Mouse (Mus musculus) brain, embryonic 14.5 days (tissue): ENCODE data around the gene Cd320. TPM values are rescaled to one million over a fixed set of nuclear protein-coding genes. Genes with fewer than 3 reads are reported as not detected.
"Not testable (repeated sequence)": the region's sequence is repeated elsewhere in the genome, so short reads cannot be mapped to it uniquely, and the experiment has no call there.

Experiments
- DNase-seq: peaks from one replicate; pipeline ENCODE4 v3.0.0-alpha.2; 2011; ENCODE audit warnings: low read depth
- CTCF ChIP-seq: fragments of 200-500 bp; IDR thresholded peaks from 2 replicates; pipeline ENCODE4 v1.5.1; 2012; ENCODE audit warnings: inconsistent platforms, mild to moderate bottlenecking, moderate library complexity, borderline replicate concordance; ENCODE audit not compliant: insufficient read depth, insufficient read length; ENCODE audit errors: extremely low read depth
- POLR2A ChIP-seq: fragments of 200-500 bp; IDR thresholded peaks from 2 replicates; pipeline ENCODE4 v1.6.1; 2012; ENCODE audit warnings: mild to moderate bottlenecking, inconsistent platforms, borderline replicate concordance; ENCODE audit not compliant: poor library complexity, insufficient read depth, insufficient read length, severe bottlenecking; ENCODE audit errors: extremely low read depth
- polyA plus RNA-seq: library from polyadenylated mRNA; depleted of rRNA; stranded (reverse); fragments of >200 nt; gene quantifications from 2 replicates; pipeline ENCODE4 v1.2.3, GENCODE M21; 2012

Gene Cd320
- polyA plus RNA-seq, 1 experiment = 41.6 TPM

- peak; percentile 50 for DNase-seq
- no peak for TF ChIP-seq CTCF
- no peak for TF ChIP-seq POLR2A
Observed at GRCm38 (mm10) chr17:33828892-33829291, 14.0 kb upstream of the Cd320 start.

DNA sequence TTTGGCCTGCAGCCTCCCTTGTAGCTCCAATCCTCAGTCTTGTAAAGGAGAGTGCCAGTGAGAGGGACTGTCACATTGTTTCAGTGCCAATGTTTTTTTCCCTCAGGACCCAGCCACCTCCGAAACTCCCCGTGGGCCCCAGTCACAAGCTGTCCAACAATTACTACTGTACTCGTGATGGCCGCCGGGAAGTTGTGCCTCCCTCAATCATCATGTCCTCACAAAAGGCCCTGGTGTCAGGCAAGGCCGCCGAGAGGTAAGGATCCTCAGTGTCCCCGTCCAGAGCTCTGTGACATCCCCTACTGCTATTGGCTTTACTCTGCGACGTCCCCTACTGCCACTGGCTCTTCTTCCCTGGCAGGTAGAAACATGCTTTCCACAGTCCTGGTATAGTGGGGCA, 13.3 kb upstream of the Cd320 start:
- TF ChIP-seq CTCF (no peak), POLR2A (no peak)
- DNase-seq = no peak

GRCm38 (mm10) chr17:33844196-33844595, 1.3 kb downstream of the Cd320 start:
- no peak for TF ChIP-seq POLR2A
- no peak for TF ChIP-seq CTCF
- DNase-seq = no peak

DNA sequence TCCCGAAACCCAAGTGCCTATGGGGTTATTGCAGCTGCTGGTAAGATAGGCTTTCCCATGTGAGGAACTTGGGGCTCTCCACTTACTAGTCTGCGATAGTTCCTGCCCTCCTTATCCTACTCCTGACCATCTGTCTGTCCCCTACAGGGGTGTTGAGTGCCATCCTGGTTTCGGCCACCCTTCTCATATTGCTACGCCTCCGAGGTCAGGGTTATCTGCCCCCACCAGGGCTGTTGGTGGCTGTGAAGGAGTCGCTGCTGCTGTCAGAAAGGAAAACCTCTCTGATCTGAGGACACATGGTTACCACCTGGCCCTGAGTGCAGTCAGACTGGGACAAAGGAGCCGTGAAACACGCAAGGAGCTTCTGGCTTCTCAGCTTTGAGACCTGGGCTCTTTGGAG, 5.2 kb downstream of the Cd320 start:
- no peak for DNase-seq
- no peak for TF ChIP-seq CTCF
- TF ChIP-seq POLR2A = no peak

DNA sequence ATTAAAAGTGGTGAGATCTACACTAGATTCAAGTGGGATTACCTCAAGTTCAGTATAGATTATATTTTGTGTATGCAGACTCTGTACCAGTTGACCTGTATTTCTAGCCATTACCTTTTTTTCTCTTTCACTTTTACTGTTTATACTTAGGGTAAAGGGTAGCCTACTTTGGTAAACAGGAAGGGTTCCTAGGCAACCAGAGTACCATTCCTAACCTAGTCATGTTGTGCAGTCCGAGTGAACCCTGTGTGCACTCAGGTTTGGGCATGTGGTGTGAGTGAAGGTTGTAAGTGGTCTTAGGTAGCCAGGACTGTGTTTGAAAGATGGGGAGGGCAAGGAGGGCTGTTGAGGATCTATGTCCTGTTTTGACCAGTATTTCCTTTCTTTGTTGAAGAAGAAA, 8.4 kb downstream of the Cd320 start:
- TF ChIP-seq POLR2A (no peak), CTCF (no peak)

GRCm38 (mm10) chr17:33857816-33858215, 14.9 kb downstream of the Cd320 start:
- DNase-seq = no peak
- TF ChIP-seq CTCF (no peak), POLR2A (no peak)

More for the DNA sequence above, 8.4 kb downstream of the Cd320 start:
- no peak for DNase-seq

DNA sequence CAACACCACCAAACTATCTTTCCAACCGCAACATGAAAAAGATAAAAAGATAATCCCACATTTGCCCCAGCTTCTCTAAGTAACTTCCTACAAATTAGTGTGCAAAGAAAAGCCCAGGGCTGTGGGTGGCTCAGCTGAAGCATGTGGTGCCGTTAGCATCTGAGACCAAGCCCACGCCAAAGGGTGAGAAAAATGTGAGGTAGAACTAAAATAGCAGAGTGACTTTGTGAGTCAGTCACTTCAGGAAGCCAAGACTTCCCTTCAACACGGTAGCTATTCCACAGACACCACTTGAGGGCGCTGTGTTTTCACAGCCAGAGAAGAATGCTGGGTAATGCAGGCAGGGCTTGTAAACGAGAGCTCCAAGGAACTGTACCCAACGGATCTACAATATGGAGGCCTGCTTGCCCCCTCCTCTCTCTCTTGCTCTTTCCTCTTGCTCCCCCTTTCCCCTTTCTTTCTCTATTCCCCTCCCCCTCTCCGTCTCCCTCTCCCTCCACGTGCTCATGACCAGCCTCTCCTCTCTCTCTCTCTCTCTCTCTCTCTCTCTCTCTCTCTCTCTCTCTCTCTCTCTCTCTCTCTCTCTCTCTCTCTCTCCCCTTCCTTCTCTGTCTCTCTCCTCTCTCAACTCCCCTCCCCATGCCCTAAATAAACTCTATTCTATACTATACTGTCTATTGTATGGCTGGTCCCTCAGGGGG, 22.6 kb downstream of the Cd320 start:
- TF ChIP-seq POLR2A (no peak), CTCF (no peak)
- peak; percentile 20 for DNase-seq

- DNase-seq = not testable (repeated sequence)
Observed at GRCm38 (mm10) chr17:33873537-33873936, 30.6 kb downstream of the Cd320 start, which contains the start of gene Gm7029. Gene Gm7029, plus strand, starts transcription at chr17:33873837.

- DNase-seq = no peak
- no peak for TF ChIP-seq CTCF
- TF ChIP-seq POLR2A = no peak
Observed at GRCm38 (mm10) chr17:33874411-33874810, 31.5 kb downstream of the Cd320 start.

GRCm38 (mm10) chr17:33875797-33876196, 32.9 kb downstream of the Cd320 start:
- not testable (repeated sequence) for DNase-seq

- not testable (repeated sequence) for DNase-seq
Observed at GRCm38 (mm10) chr17:33884320-33884719, 41.4 kb downstream of the Cd320 start.

GRCm38 (mm10) chr17:33887802-33888201, 44.9 kb downstream of the Cd320 start:
- not testable (repeated sequence) for DNase-seq

- not testable (repeated sequence) for DNase-seq
Observed at GRCm38 (mm10) chr17:33888230-33888629, 45.3 kb downstream of the Cd320 start.

DNA sequence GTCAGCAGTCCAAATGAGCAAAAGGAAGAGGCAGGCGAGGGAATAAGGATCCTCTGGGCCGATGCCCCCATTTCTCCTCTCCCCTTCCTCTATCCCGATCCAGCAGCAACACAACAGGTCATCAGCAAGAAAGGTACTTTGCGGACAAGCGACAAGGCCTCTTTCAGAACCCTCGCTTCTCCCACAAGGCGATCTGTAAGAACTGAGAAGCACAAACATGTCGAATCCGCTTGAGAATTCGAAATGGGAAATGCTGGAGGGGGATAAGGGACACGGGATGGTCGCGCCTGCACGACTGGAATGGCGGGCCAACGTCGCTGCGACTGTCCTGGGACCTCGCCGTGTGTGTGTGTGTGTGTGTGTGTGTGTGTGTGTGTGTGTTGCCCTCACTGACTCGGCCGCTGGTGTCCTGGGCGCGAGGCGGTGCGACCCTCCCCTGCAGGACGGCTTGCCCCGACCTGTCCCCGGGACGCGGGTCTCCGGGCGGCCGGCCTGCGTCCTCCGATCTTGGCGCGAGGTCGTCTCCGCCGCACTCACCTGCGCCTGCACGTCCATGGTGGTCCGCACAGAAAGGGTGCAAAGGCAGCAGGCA, 47.1 kb downstream of the Cd320 start:
- DNase-seq = not testable (repeated sequence)
